ENCODE assay signal across 28 mouse cellular contexts in genomic region chr9:122786534-122786933, GRCm38 (mm10). TPM values are rescaled to one million over a fixed set of nuclear protein-coding genes. Genes with fewer than 3 reads are reported as not detected.
DNase-seq lines count a peak whose midpoint lies in the region; ATAC-seq and TF ChIP-seq lines count a peak whose summit lies in the region.
"Had no signal": no experiment of that assay in that cellular context is flagged by ENCODE, and none has a peak within 500 bp of the region (broad histone marks: within the 10 kb centered on the region; RNA-seq: fewer than 3 reads in every experiment).

No protein-coding gene starts in this region.

- no peak for TF ChIP-seq CTCF in MEL (IDR thresholded peaks at IDR 0.05 in 2 of 3, conservative IDR thresholded peaks at IDR 0.05 in 1 of 3; ENCODE audit: control insufficient read depth in 1 of 3, insufficient read depth in 1 of 3, low read depth in 2 of 3, low read length in 3 of 3, poor library complexity in 1 of 3, severe bottlenecking in 1 of 3)

- H3K9me3 ChIP-seq in liver, embryonic 11.5 days (ENCODE audit: control insufficient read depth, low read length), result no peaks in the 10 kb centered on the region
- H3K9me3 ChIP-seq in MEL (replicated peaks; ENCODE audit: insufficient read depth, low read length), result no peaks in the 10 kb centered on the region
- H3K9me3 ChIP-seq in liver, embryonic 13.5 days (replicated peaks), result no peaks in the 10 kb centered on the region
- no peaks in the 10 kb centered on the region for H3K9me3 ChIP-seq in liver, embryonic 15.5 days (replicated peaks)
- H3K9me3 ChIP-seq: embryonic facial prominence, embryonic 13.5 days; embryonic facial prominence, embryonic 15.5 days; forebrain, embryonic 10.5 days; forebrain, embryonic 12.5 days had no signal

- H3K9ac ChIP-seq in liver, embryonic 11.5 days (ENCODE audit: low read depth, low read length), result no peak overlapping the region
- H3K9ac ChIP-seq in MEL (ENCODE audit: control insufficient read depth, low read depth, low read length, poor library complexity, severe bottlenecking), result no peak overlapping the region
- no peak overlapping the region for H3K9ac ChIP-seq in liver, embryonic 13.5 days
- H3K9ac ChIP-seq in liver, embryonic 15.5 days, result no peak overlapping the region
- H3K9ac ChIP-seq: embryonic facial prominence, embryonic 13.5 days; embryonic facial prominence, embryonic 15.5 days; forebrain, embryonic 12.5 days had no signal

- no peaks in the 10 kb centered on the region for H3K4me1 ChIP-seq in liver, embryonic 11.5 days (replicated peaks; ENCODE audit: control insufficient read depth, insufficient read depth, low read length)
- H3K4me1 ChIP-seq in MEL (ENCODE audit: control insufficient read depth in 1 of 2, insufficient read depth in 2 of 2, low read length in 2 of 2), result peaks cover 9 to 13% of the 10 kb centered on the region in 2 experiments
- peaks cover 6% of the 10 kb centered on the region; the same call in 1 of the 2 replicates for H3K4me1 ChIP-seq in liver, embryonic 13.5 days (replicated peaks)
- no peaks in the 10 kb centered on the region for H3K4me1 ChIP-seq in liver, embryonic 15.5 days (replicated peaks)
- H3K4me1 ChIP-seq: embryonic facial prominence, embryonic 13.5 days; embryonic facial prominence, embryonic 15.5 days; forebrain, embryonic 10.5 days; forebrain, embryonic 12.5 days had no signal

- no peak overlapping the region for H3K27ac ChIP-seq in liver, embryonic 11.5 days (ENCODE audit: low read depth, low read length)
- no peak overlapping the region for H3K27ac ChIP-seq in MEL (ENCODE audit: control insufficient read depth, low read depth, low read length)
- H3K27ac ChIP-seq in liver, embryonic 13.5 days, result no peak overlapping the region
- no peak overlapping the region for H3K27ac ChIP-seq in liver, embryonic 15.5 days (replicated peaks)
- H3K27ac ChIP-seq: embryonic facial prominence, embryonic 13.5 days; embryonic facial prominence, embryonic 15.5 days; forebrain, embryonic 10.5 days; forebrain, embryonic 12.5 days had no signal

- no peak for TF ChIP-seq POLR2A in MEL (IDR thresholded peaks at IDR 0.05; ENCODE audit: control insufficient read depth in 1 of 2, insufficient read depth in 1 of 2, low read depth in 1 of 2, low read length in 2 of 2, poor library complexity in 1 of 2)

- no peak for TF ChIP-seq RAD21 in MEL (IDR thresholded peaks at IDR 0.05; ENCODE audit: low read depth, low read length)

- H3K4me2 ChIP-seq in liver, embryonic 11.5 days, result no peak overlapping the region
- no peak overlapping the region for H3K4me2 ChIP-seq in liver, embryonic 13.5 days
- no peak overlapping the region for H3K4me2 ChIP-seq in liver, embryonic 15.5 days
- H3K4me2 ChIP-seq: embryonic facial prominence, embryonic 13.5 days; embryonic facial prominence, embryonic 15.5 days; forebrain, embryonic 12.5 days had no signal

- H3K27me3 ChIP-seq in liver, embryonic 11.5 days (replicated peaks; ENCODE audit: control insufficient read depth, insufficient read depth, low read length), result no peaks in the 10 kb centered on the region
- H3K27me3 ChIP-seq in MEL (ENCODE audit: control insufficient read depth in 1 of 2, insufficient read depth in 2 of 2, low read length in 2 of 2), result peaks cover 0 to under 1% of the 10 kb centered on the region in 2 experiments; a peak in 2 of 4 replicates
- no peaks in the 10 kb centered on the region for H3K27me3 ChIP-seq in liver, embryonic 13.5 days
- H3K27me3 ChIP-seq in liver, embryonic 15.5 days, result no peaks in the 10 kb centered on the region
- H3K27me3 ChIP-seq: embryonic facial prominence, embryonic 13.5 days; embryonic facial prominence, embryonic 15.5 days; forebrain, embryonic 12.5 days had no signal

- 76% methylated on average over 1 of the region's 1 CpGs for WGBS in liver, embryonic 11.5 days
- WGBS in liver, embryonic 13.5 days (ENCODE audit: insufficient replicate concordance), result 54% methylated on average over 1 of the region's 1 CpGs
- 55% methylated on average over 1 of the region's 1 CpGs for WGBS in liver, embryonic 15.5 days (ENCODE audit: insufficient replicate concordance)

- peak; percentile 77 to 90 for TF ChIP-seq EP300 in MEL (IDR thresholded peaks at IDR 0.05; ENCODE audit: low read depth in 1 of 2, low read length in 2 of 2)

- DNase-seq in liver, embryonic 11.5 days (ENCODE audit: low spot score), result no peak
- no peak for DNase-seq in liver
- peak; percentile 49 for DNase-seq in MEL (ENCODE audit: low read depth, low spot score)
- DNase-seq in liver, embryonic 13.5 days, result peak; percentile 10
- DNase-seq in layer of hippocampus, adult 9-10 months (ENCODE audit: low spot score), result no peak
- DNase-seq in Muller cell, postnatal 12 days (ENCODE audit: inconsistent ontology term), result no peak
- DNase-seq: adrenal gland, adult 2 months; adrenal gland, postnatal 10 days; adrenal gland, postnatal 25 days; cerebellum, adult 11 months; cerebellum, adult 18-20 months; cerebellum, adult 8-10 months; cerebellum, adult 9-11 months; cerebellum, postnatal 14 days; cerebellum, postnatal 36 days; embryo, embryonic 11 days had no signal

- H3K79me2 ChIP-seq in MEL (ENCODE audit: control insufficient read depth, insufficient read depth, low read length, poor library complexity), result no peaks in the 10 kb centered on the region

- no peak overlapping the region for H3K4me3 ChIP-seq in liver, embryonic 11.5 days (ENCODE audit: low read depth, low read length)
- H3K4me3 ChIP-seq in MEL (ENCODE audit: control insufficient read depth in 1 of 2, insufficient read depth in 1 of 2, low read depth in 2 of 2, low read length in 2 of 2), result no peak overlapping the region
- H3K4me3 ChIP-seq in liver, embryonic 13.5 days (replicated peaks), result no peak overlapping the region
- no peak overlapping the region for H3K4me3 ChIP-seq in liver, embryonic 15.5 days (replicated peaks)
- H3K4me3 ChIP-seq: embryonic facial prominence, embryonic 13.5 days; embryonic facial prominence, embryonic 15.5 days; erythroblast, embryonic 14.5 days; forebrain, embryonic 10.5 days; forebrain, embryonic 12.5 days had no signal

- 0 out of 2 replicates have a peak, but pooled peaks have one; percentile 36 for ATAC-seq in liver, embryonic 11.5 days (replicated peaks; ENCODE audit: low FRiP score)
- ATAC-seq in liver, embryonic 13.5 days (ENCODE audit: low read depth), result peak; percentile 65
- peak; percentile 28; the same call in 1 of the 2 replicates for ATAC-seq in liver, embryonic 15.5 days (ENCODE audit: insufficient read depth)
- ATAC-seq: forebrain, embryonic 14.5 days; forebrain, embryonic 16.5 days had no signal

- H3K36me3 ChIP-seq in liver, embryonic 11.5 days (ENCODE audit: control insufficient read depth, insufficient read depth, low read length), result no peaks in the 10 kb centered on the region
- peaks cover 0 to 14% of the 10 kb centered on the region in 2 experiments; a peak in 2 of 4 replicates for H3K36me3 ChIP-seq in MEL (ENCODE audit: control insufficient read depth in 1 of 2, insufficient read depth in 2 of 2, low read length in 2 of 2)
- H3K36me3 ChIP-seq in liver, embryonic 13.5 days, result no peaks in the 10 kb centered on the region
- H3K36me3 ChIP-seq in liver, embryonic 15.5 days (replicated peaks), result no peaks in the 10 kb centered on the region
- H3K36me3 ChIP-seq: embryonic facial prominence, embryonic 13.5 days; embryonic facial prominence, embryonic 15.5 days; forebrain, embryonic 10.5 days; forebrain, embryonic 12.5 days had no signal

TF ChIP-seq in MEL, 35 proteins besides CTCF, POLR2A, EP300 and RAD21 (continues in another document):
- no peak for TF ChIP-seq NRF1 (IDR thresholded peaks at IDR 0.05; ENCODE audit: insufficient read depth, low read depth, low read length, poor library complexity, severe bottlenecking)
- TF ChIP-seq HCFC1 (IDR thresholded peaks at IDR 0.05; ENCODE audit: low read depth, low read length), result no peak
- TF ChIP-seq MYB (IDR thresholded peaks at IDR 0.05; ENCODE audit: low read depth, low read length), result no peak
- TF ChIP-seq ZMIZ1 (IDR thresholded peaks at IDR 0.05; ENCODE audit: low read depth, low read length), result no peak
- TF ChIP-seq ELF1 (IDR thresholded peaks at IDR 0.05; ENCODE audit: low read depth, low read length), result no peak
- no peak for TF ChIP-seq MYC (IDR thresholded peaks at IDR 0.05; ENCODE audit: low read depth, low read length)
- TF ChIP-seq BHLHE40 (IDR thresholded peaks at IDR 0.05; ENCODE audit: borderline replicate concordance, low read depth, low read length), result no peak
- no peak for TF ChIP-seq ZC3H11A (IDR thresholded peaks at IDR 0.05; ENCODE audit: low read depth, low read length)
- no peak for TF ChIP-seq UBTF (IDR thresholded peaks at IDR 0.05; ENCODE audit: borderline replicate concordance, insufficient read depth, low read depth, low read length)
- no peak for TF ChIP-seq CHD2 (IDR thresholded peaks at IDR 0.05; ENCODE audit: low read length)
- TF ChIP-seq MAZ (IDR thresholded peaks at IDR 0.05; ENCODE audit: low read depth, low read length), result no peak
- peak; percentile 61 for TF ChIP-seq ZNF384 (IDR thresholded peaks at IDR 0.05; ENCODE audit: low read depth, low read length)

RNA-seq across cellular contexts. Expression of gene Tcaim, which starts 18.8 kb away (rescaled TPM):
- polyA plus RNA-seq in liver, embryonic 11.5 days (2014; fragmentation: Nextera tagmentation; extraction: Ambion mirVana), result 2.8 and 4.8 TPM in 2 replicates
- 2.7 and 4.0 TPM in 2 replicates for total RNA-seq in MEL (2012; rRNA removed)
- polyA plus RNA-seq in MEL (2012; ENCODE audit: insufficient read depth in 1 of 2, insufficient read length in 2 of 2, low read depth in 1 of 2, low replicate concordance in 2 of 2, missing spikeins in 1 of 2), result 1 to 10 TPM in 1 of 2 experiments, not detected in 1; 3.6 TPM
- 1.8 and 3.2 TPM in 2 replicates for polyA plus RNA-seq in liver, embryonic 13.5 days (2015; fragmentation: Nextera tagmentation; extraction: Ambion mirVana)
- 1.9 and 2.3 TPM in 2 replicates for polyA plus RNA-seq in liver, embryonic 15.5 days (2015; fragmentation: Nextera tagmentation; extraction: Ambion mirVana)
- polyA plus RNA-seq: erythroblast, embryonic 14.5 days had no signal

RNA-seq across cellular contexts. Expression of gene Topaz1, which starts 39.4 kb away (rescaled TPM):
- polyA plus RNA-seq in liver, embryonic 11.5 days (2014; fragmentation: Nextera tagmentation; extraction: Ambion mirVana), result 0.12 TPM in 1 of 2 replicates, not detected in the other
- total RNA-seq in MEL (2012; rRNA removed), result not detected in 2 replicates
- not detected for polyA plus RNA-seq in MEL (2012; ENCODE audit: insufficient read depth in 1 of 2, insufficient read length in 2 of 2, low read depth in 1 of 2, low replicate concordance in 2 of 2, missing spikeins in 1 of 2)
- not detected in 2 replicates for polyA plus RNA-seq in liver, embryonic 13.5 days (2015; fragmentation: Nextera tagmentation; extraction: Ambion mirVana)
- 0.05 TPM in 1 of 2 replicates, not detected in the other for polyA plus RNA-seq in liver, embryonic 15.5 days (2015; fragmentation: Nextera tagmentation; extraction: Ambion mirVana)
- total RNA-seq: adrenal gland, adult 2 months; adrenal gland, postnatal 10 days; adrenal gland, postnatal 25 days; common myeloid progenitor, adult 5-6 weeks had no signal
- polyA plus RNA-seq: adrenal gland, adult 2 months; brain, embryonic 14.5 days; C2C12; embryonic facial prominence, embryonic 11.5 days; embryonic facial prominence, embryonic 15.5 days; forebrain, embryonic 10.5 days; forebrain, embryonic 12.5 days; forebrain, embryonic 14.5 days; forebrain, embryonic 16.5 days had no signal

RNA-seq across cellular contexts. Expression of gene Gm35549, which starts 57.3 kb away (rescaled TPM):
- polyA plus RNA-seq in liver, embryonic 11.5 days (2014; fragmentation: Nextera tagmentation; extraction: Ambion mirVana), result not detected in 2 replicates
- total RNA-seq in MEL (2012; rRNA removed), result not detected in 2 replicates
- under 1 TPM in 1 of 2 experiments, not detected in 1; 0.31 TPM for polyA plus RNA-seq in MEL (2012; ENCODE audit: insufficient read depth in 1 of 2, insufficient read length in 2 of 2, low read depth in 1 of 2, low replicate concordance in 2 of 2, missing spikeins in 1 of 2)
- not detected in 2 replicates for polyA plus RNA-seq in liver, embryonic 13.5 days (2015; fragmentation: Nextera tagmentation; extraction: Ambion mirVana)
- not detected in 2 replicates for polyA plus RNA-seq in liver, embryonic 15.5 days (2015; fragmentation: Nextera tagmentation; extraction: Ambion mirVana)
- total RNA-seq: adrenal gland, adult 2 months; adrenal gland, postnatal 10 days; adrenal gland, postnatal 25 days; common myeloid progenitor, adult 5-6 weeks had no signal
- polyA plus RNA-seq: adrenal gland, adult 2 months; brain, embryonic 14.5 days; erythroblast, embryonic 14.5 days had no signal

Comparison
In these comparisons a context has a peak if more than half of its experiments do, and no peak if none do; other contexts are left out.
1. DNase-seq: peak in MEL (single experiment) and liver, embryonic 13.5 days (single experiment); none in liver, embryonic 11.5 days (single experiment), liver (single experiment), layer of hippocampus, adult 9-10 months (single experiment) and Muller cell, postnatal 12 days (single experiment).
2. Peak in every context shown above with its lines, with median percentiles within 50 percentile points of each other: ATAC-seq.